Mouse (Mus musculus) CH12.LX (cell line): ENCODE measurements around the gene Ptgdr2. TPM values are rescaled to one million over a fixed set of nuclear protein-coding genes. Genes with fewer than 3 reads are reported as not detected.

Experiments
- DNase-seq: peaks from one replicate; pipeline ENCODE4 v3.0.0-alpha.2; 2013; ENCODE audit errors: extremely low read depth
- H3K27ac ChIP-seq: 2 replicates; pipeline ENCODE4 v1.5.1; 2012; ENCODE audit warnings: low read depth, mild to moderate bottlenecking, control low read depth, moderate library complexity; ENCODE audit not compliant: insufficient read depth
- H3K27me3 ChIP-seq: replicated peaks from 2 replicates; pipeline ENCODE3; 2012; ENCODE audit warnings: inconsistent platforms
- H3K36me3 ChIP-seq, 2 experiments: replicated peaks in 1 of 2; 2 replicates each; pipeline versions ENCODE3 to v1.6.1; 2012; ENCODE audit warnings: inconsistent platforms in 1 of 2, low read length in 1 of 2, mild to moderate bottlenecking in 1 of 2, mixed read lengths in 1 of 2, moderate library complexity in 1 of 2; ENCODE audit not compliant: control insufficient read depth in 1 of 2, insufficient read depth in 1 of 2
- H3K4me1 ChIP-seq, 2 experiments: 2 replicates each; pipeline ENCODE4 v1.6.1; 2012; ENCODE audit warnings: inconsistent platforms in 1 of 2, moderate library complexity in 1 of 2; ENCODE audit not compliant: insufficient read depth in 2 of 2, control insufficient read depth in 1 of 2
- H3K4me2 ChIP-seq: 2 replicates; pipeline ENCODE4 v1.6.1; 2012; ENCODE audit warnings: low read depth, mild to moderate bottlenecking, control low read depth; ENCODE audit not compliant: poor library complexity, insufficient read depth, severe bottlenecking
- H3K4me3 ChIP-seq, 3 experiments: fragments of 150-350 bp in 1 of 3; sonication (generic) in 1 of 3; replicated peaks in 1 of 3; 2 replicates each; pipeline versions ENCODE3 to v1.5.1; 2011 to 2012; ENCODE audit warnings: low read depth in 2 of 3, low read length in 2 of 3, mild to moderate bottlenecking in 2 of 3, moderate library complexity in 2 of 3, control low read depth in 1 of 3, improper control_type of control experiment in 1 of 3, inconsistent platforms in 1 of 3, mixed read lengths in 1 of 3; ENCODE audit not compliant: poor library complexity in 1 of 3
- H3K79me2 ChIP-seq: replicated peaks from 2 replicates; pipeline ENCODE4 v1.6.1; 2012; ENCODE audit warnings: mild to moderate bottlenecking, moderate library complexity; ENCODE audit not compliant: control insufficient read depth, poor library complexity, insufficient read depth, severe bottlenecking; ENCODE audit errors: extremely low read depth
- H3K9ac ChIP-seq: 2 replicates; pipeline ENCODE4 v1.6.1; 2012; ENCODE audit warnings: low read depth, mild to moderate bottlenecking, control low read depth, moderate library complexity; ENCODE audit not compliant: insufficient read depth
- H3K9me3 ChIP-seq: replicated peaks from 2 replicates; pipeline ENCODE3; 2012; ENCODE audit warnings: low read length, inconsistent platforms, mixed read lengths
- BHLHE40 ChIP-seq: IDR thresholded peaks from 2 replicates; pipeline ENCODE4 v1.6.1; 2011; ENCODE audit warnings: mild to moderate bottlenecking, low read depth, low read length, improper control_type of control experiment
- CHD1 ChIP-seq: IDR thresholded peaks from 2 replicates; pipeline ENCODE4 v1.6.1; 2012; ENCODE audit warnings: low read depth, low read length, improper control_type of control experiment, inconsistent platforms
- CTCF ChIP-seq, 2 experiments: IDR thresholded peaks in 1 of 2; conservative IDR thresholded peaks in 1 of 2; 2 replicates each; pipeline ENCODE4 v1.5.1; 2011 to 2012; ENCODE audit warnings: low read depth in 2 of 2, low read length in 2 of 2, improper control_type of control experiment in 1 of 2, inconsistent platforms in 1 of 2, mild to moderate bottlenecking in 1 of 2, moderate library complexity in 1 of 2
- E2F4 ChIP-seq: IDR thresholded peaks from 2 replicates; pipeline ENCODE4 v1.6.1; 2011; ENCODE audit warnings: low read depth, low read length, improper control_type of control experiment; ENCODE audit not compliant: insufficient replicate concordance
- ELF1 ChIP-seq: IDR thresholded peaks from 2 replicates; pipeline ENCODE4 v1.6.1; 2014; ENCODE audit warnings: low read depth, mild to moderate bottlenecking, inconsistent platforms, low read length, improper control_type of control experiment
- ETS1 ChIP-seq: conservative IDR thresholded peaks from 2 replicates; pipeline ENCODE4 v1.6.1; 2012; ENCODE audit warnings: low read depth, mild to moderate bottlenecking, inconsistent platforms, low read length, improper control_type of control experiment, moderate library complexity
- GABPA ChIP-seq: IDR thresholded peaks from 2 replicates; pipeline ENCODE4 v1.6.1; 2012; ENCODE audit warnings: low read depth, low read length, improper control_type of control experiment, inconsistent platforms; ENCODE audit not compliant: insufficient replicate concordance
- HCFC1 ChIP-seq: IDR thresholded peaks from 2 replicates; pipeline ENCODE4 v1.6.1; 2012; ENCODE audit warnings: low read depth, mild to moderate bottlenecking, inconsistent platforms, low read length, improper control_type of control experiment
- IRF4 ChIP-seq: IDR thresholded peaks from 2 replicates; pipeline ENCODE4 v1.6.1; 2014; ENCODE audit warnings: low read depth, mild to moderate bottlenecking, inconsistent platforms, low read length, improper control_type of control experiment
- JUND ChIP-seq: conservative IDR thresholded peaks from 2 replicates; pipeline ENCODE4 v1.6.1; 2011; ENCODE audit warnings: low read depth, low read length, improper control_type of control experiment
- MAZ ChIP-seq: IDR thresholded peaks from 2 replicates; pipeline ENCODE4 v1.6.1; 2012; ENCODE audit warnings: low read depth, mild to moderate bottlenecking, inconsistent platforms, low read length, improper control_type of control experiment, moderate library complexity
- MEF2A ChIP-seq: IDR thresholded peaks from 2 replicates; pipeline ENCODE4 v1.6.1; 2014; ENCODE audit warnings: low read depth, mild to moderate bottlenecking, inconsistent platforms, low read length, improper control_type of control experiment, borderline replicate concordance
- NELFE ChIP-seq: IDR thresholded peaks from 2 replicates; pipeline ENCODE4 v1.6.1; 2011; ENCODE audit warnings: low read depth, low read length, improper control_type of control experiment
- POLR2A ChIP-seq: IDR thresholded peaks from 2 replicates; pipeline ENCODE4 v1.6.1; 2011; ENCODE audit warnings: low read depth, mild to moderate bottlenecking, improper control_type of control experiment, low read length
- POLR2AphosphoS2 ChIP-seq: IDR thresholded peaks from 2 replicates; pipeline ENCODE4 v1.6.1; 2011; ENCODE audit warnings: low read depth, low read length, improper control_type of control experiment
- RAD21 ChIP-seq: IDR thresholded peaks from 2 replicates; pipeline ENCODE4 v1.6.1; 2011; ENCODE audit warnings: low read depth, mild to moderate bottlenecking, low read length, improper control_type of control experiment, moderate library complexity
- SMC3 ChIP-seq: IDR thresholded peaks from 2 replicates; pipeline ENCODE4 v1.6.1; 2011; ENCODE audit warnings: low read depth, low read length, improper control_type of control experiment
- TCF12 ChIP-seq: IDR thresholded peaks from 2 replicates; pipeline ENCODE4 v1.6.1; 2014; ENCODE audit warnings: low read depth, mild to moderate bottlenecking, inconsistent platforms, low read length, improper control_type of control experiment
- USF1 ChIP-seq: IDR thresholded peaks from 2 replicates; pipeline ENCODE4 v1.6.1; 2014; ENCODE audit warnings: low read depth, mild to moderate bottlenecking, inconsistent platforms, low read length, improper control_type of control experiment
- USF2 ChIP-seq: conservative IDR thresholded peaks from 2 replicates; pipeline ENCODE4 v1.6.1; 2011; ENCODE audit warnings: low read depth, low read length, improper control_type of control experiment
- ZC3H11A ChIP-seq: IDR thresholded peaks from 2 replicates; pipeline ENCODE4 v1.6.1; 2012; ENCODE audit warnings: low read depth, mild to moderate bottlenecking, inconsistent platforms, low read length, improper control_type of control experiment
- ZNF384 ChIP-seq: IDR thresholded peaks from 2 replicates; pipeline ENCODE4 v1.6.1; 2012; ENCODE audit warnings: low read depth, low read length, improper control_type of control experiment, inconsistent platforms
- dilution Hi-C: fragments of 300-500 bp; cut with MboI; formaldehyde crosslinking; loops from 2 replicates; pipeline ENCODE4 v1.14.3; 2020; ENCODE audit warnings: low sequenced_read_pairs; ENCODE audit not compliant: extremely low pct_unique_long_range_greater_than_20kb, extremely low pct_ligation_motif_present
- in situ Hi-C: fragments of 300-500 bp; cut with MboI; formaldehyde crosslinking; loops from 3 replicates; pipeline ENCODE4 v1.14.3; 2019; ENCODE audit warnings: low sequenced_read_pairs, low pct_ligation_motif_present, low pct_unique_long_range_greater_than_20kb, mixed read lengths
- polyA plus RNA-seq: library from polyadenylated mRNA; unstranded; fragments of >175 nt; gene quantifications from 2 replicates; pipeline ENCODE4 v1.2.1, GENCODE M21; 2012; ENCODE audit warnings: low read depth; ENCODE audit not compliant: insufficient read length
- total RNA-seq, 2 experiments: library from RNA; depleted of rRNA; stranded (reverse); fragments of 300-350 nt in 1 of 2; fragments of >200 nt in 1 of 2; gene quantifications; 2 replicates each; pipeline ENCODE4 v1.2.3; 2012 to 2014

The Ptgdr2 gene
- total and polyA plus RNA-seq, 3 experiments = 0.13 TPM; not detected in 2

DNA sequence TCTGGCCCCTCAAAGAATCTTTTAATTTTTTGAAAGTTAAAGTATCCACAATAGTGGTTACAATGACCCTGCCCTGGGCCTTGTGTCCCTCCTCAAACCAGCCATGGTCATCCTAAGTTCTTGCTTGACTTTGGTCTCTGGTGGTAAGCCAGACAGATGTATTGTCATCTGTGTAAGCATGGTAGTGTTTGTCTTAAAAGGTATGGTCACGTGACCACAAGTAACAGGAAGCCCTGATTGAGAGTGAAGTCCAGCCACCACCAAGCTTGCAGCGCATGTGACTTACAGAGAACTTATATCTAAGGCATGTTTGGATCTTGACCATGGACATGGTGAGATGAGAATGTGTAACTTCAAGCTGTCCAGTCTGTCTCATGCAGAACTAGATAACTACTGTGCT, 38.2 kb downstream of the Ptgdr2 start:
- peaks cover 0 to 11% of the 10 kb centered on the region in 2 experiments; a peak in 3 of 4 replicates for H3K4me1 ChIP-seq
- TF ChIP-seq E2F4 (no peak), USF2 (peak; percentile 77), BHLHE40 (peak; percentile 34; the same call in 1 of the 2 replicates), USF1 (peak; percentile 63)
- in situ Hi-C loops = no loop called here
- no peak overlapping the region for H3K4me3 ChIP-seq
- dilution Hi-C loops = no loop called here
- no peaks in the 10 kb centered on the region for H3K79me2 ChIP-seq
- H3K27ac ChIP-seq = no peak overlapping the region
- no peak for DNase-seq
- peaks cover 18% of the 10 kb centered on the region for H3K27me3 ChIP-seq
- H3K4me2 ChIP-seq = no peak overlapping the region
- H3K9ac ChIP-seq = no peak overlapping the region
- peaks cover 9% of the 10 kb centered on the region for H3K9me3 ChIP-seq
- no peaks in the 10 kb centered on the region for H3K36me3 ChIP-seq

DNA sequence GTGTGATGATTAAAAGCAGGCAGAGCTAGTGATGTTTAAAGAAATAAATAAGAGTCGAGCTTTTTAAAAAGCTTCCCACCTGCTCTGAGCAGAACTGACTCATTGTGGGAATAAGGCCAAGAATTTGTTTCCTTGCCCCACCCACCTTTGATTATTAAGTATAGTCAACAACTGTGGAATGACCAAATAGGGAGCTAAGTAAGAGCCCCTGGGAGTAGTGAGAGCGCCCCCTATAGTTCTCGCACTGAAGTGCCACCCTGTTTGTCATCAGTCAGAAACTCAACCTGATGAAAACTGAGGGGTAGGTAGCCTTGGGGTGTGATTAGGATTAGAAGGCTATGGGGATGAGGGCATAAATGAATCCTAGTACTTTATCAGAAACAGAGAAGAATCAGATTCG, 39.4 kb downstream of the Ptgdr2 start:
- dilution Hi-C loops = no loop called here
- in situ Hi-C loops = no loop called here
- peaks cover 14% of the 10 kb centered on the region for H3K27me3 ChIP-seq
- no peaks in the 10 kb centered on the region for H3K79me2 ChIP-seq
- no peak overlapping the region for H3K27ac ChIP-seq
- no peak overlapping the region for H3K4me2 ChIP-seq
- DNase-seq = peak; percentile 39
- TF ChIP-seq POLR2A (no peak), CHD1 (no peak), NELFE (no peak), ZNF384 (no peak), SMC3 (no peak), CTCF (conservative IDR thresholded peaks at IDR 0.05 in 1 of 2, IDR thresholded peaks at IDR 0.05 in 1 of 2; ENCODE audit: low read depth in 2 of 2, low read length in 2 of 2) (peak; percentile 63)
- H3K4me1 ChIP-seq = peaks cover 0 to 18% of the 10 kb centered on the region in 2 experiments; a peak in 3 of 4 replicates
- no peak overlapping the region for H3K9ac ChIP-seq
- no peak overlapping the region for H3K4me3 ChIP-seq
- H3K9me3 ChIP-seq = peaks cover 8% of the 10 kb centered on the region
- H3K36me3 ChIP-seq = no peaks in the 10 kb centered on the region

DNA sequence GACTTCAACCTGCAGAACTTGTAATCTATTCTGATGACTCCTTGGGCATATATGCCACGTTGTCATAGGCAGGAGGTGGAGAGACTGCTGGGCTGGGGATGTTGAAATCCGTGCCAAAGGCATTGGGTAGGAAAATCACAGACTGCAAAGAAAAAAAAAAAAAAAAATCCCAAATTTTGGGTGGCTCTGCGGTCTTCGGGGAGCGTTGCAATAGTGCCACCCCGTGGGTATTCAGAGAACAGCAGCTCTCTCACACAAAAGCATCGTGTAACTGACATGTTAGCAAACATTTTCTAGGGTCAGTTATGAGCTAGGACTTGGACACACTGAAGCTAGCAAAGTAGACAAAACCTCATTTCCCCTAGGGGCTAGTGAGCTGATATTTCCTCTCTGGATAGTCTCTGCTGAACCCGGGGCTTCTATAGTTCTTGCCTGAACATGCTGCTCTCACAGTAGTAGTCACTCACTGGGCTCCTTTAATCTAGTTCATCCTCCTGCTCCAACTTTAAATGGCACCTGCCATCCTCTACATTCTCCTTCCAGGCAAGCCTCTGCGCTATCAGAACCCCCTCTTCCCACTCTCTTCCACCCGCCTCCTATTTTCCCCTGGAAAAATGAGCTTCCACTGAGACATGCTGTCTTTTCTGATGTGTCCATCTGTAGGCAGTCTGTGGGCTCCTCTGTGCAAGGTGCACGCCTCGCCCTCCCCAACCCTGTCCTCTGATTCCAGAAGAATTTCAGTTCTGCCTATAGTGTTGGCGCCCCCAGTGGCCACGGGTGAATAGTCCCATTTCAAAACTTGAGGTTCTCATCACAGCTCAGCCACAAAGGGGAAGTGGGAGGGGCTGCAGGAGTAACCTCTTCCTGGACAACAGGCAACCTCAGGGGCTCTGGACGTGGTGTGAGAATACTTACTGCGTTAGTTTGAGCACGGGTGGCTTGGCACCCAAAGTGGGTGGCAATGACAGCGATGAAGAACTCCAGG, 42.5 kb downstream of the Ptgdr2 start:
- dilution Hi-C loops (no loop called here), in situ Hi-C loops (no loop called here)
- Histone ChIP-seq H3K27me3 (peaks cover 5% of the 10 kb centered on the region), H3K9me3 (no peaks in the 10 kb centered on the region), H3K36me3 (no peaks in the 10 kb centered on the region), H3K4me3 (peak overlapping the region; percentile 53 to 73 (median 54)), H3K9ac (peak overlapping the region; percentile 44; the same call in 1 of the 2 replicates), H3K79me2 (no peaks in the 10 kb centered on the region), H3K27ac (no peak overlapping the region), H3K4me2 (peak overlapping the region; percentile 100), H3K4me1 (peaks cover 4 to 20% of the 10 kb centered on the region in 2 experiments)
- peak; percentile 95 for DNase-seq
- TF ChIP-seq JUND (0 out of 2 replicates have a peak, but pooled peaks have one; percentile 37), ELF1 (peak; percentile 85), IRF4 (peak; percentile 85), TCF12 (peak; percentile 42; the same call in 1 of the 2 replicates), CTCF (conservative IDR thresholded peaks at IDR 0.05 in 1 of 2, IDR thresholded peaks at IDR 0.05 in 1 of 2; ENCODE audit: low read depth in 2 of 2, low read length in 2 of 2) (peak; percentile 85 to 87), HCFC1 (peak; percentile 39; the same call in 1 of the 2 replicates), POLR2AphosphoS2 (no peak), GABPA (no peak), ZNF384 (peak; percentile 96), RAD21 (peak; percentile 81), MAZ (peak; percentile 42; the same call in 1 of the 2 replicates), ETS1 (0 out of 2 replicates have a peak, but pooled peaks have one; percentile 8), POLR2A (peak; percentile 68), NELFE (peak; percentile 59), ZC3H11A (no peak), MEF2A (0 out of 2 replicates have a peak, but pooled peaks have one; percentile 36), BHLHE40 (no peak; the same call in 1 of the 2 replicates), SMC3 (peak; percentile 62)
